Mouse (Mus musculus): ENCODE results near the gene Adap1.

The Adap1 gene

GRCm38 (mm10) chr5:139286142-139286941 is 39.1 kb downstream of the Adap1 start:
- no peak for DNase-seq (ENCODE audit: low spot score in 2 of 2)

DNA sequence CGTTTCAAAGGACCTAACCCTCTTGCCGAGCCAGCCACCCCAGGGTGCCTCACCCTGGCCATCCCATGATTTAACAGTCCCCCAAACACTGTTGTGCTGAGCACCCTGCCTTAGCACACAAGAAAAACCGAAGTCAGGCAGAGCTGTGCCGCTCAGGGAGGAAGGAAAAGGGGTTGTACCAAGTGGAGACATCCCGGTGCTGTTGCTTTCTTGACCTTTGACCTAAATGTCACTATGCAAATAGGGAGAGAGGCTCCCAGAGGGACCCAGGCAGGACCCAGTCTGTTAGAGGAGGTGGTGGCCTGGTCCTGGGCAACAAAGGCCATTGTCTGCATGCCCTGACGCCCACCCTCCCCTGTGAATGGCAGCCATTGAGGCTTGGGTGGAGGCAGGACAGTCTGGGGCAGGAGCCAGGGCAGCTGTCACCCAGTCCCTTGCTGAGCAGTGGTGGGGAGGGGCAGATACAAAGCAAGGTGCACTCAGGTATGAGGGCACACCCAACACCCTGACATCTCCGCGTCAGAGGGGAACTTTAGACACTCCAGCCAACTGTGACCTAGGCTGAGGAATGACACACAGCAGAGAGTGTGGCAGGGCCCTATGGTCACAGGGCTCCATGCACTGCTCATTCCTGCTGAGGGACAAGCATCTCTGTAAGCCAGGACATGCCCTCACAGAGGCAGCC is 39.9 kb downstream of the Adap1 start:
- peak in 1 of 2 experiments; percentile 37 for DNase-seq (ENCODE audit: low spot score in 2 of 2)

DNA sequence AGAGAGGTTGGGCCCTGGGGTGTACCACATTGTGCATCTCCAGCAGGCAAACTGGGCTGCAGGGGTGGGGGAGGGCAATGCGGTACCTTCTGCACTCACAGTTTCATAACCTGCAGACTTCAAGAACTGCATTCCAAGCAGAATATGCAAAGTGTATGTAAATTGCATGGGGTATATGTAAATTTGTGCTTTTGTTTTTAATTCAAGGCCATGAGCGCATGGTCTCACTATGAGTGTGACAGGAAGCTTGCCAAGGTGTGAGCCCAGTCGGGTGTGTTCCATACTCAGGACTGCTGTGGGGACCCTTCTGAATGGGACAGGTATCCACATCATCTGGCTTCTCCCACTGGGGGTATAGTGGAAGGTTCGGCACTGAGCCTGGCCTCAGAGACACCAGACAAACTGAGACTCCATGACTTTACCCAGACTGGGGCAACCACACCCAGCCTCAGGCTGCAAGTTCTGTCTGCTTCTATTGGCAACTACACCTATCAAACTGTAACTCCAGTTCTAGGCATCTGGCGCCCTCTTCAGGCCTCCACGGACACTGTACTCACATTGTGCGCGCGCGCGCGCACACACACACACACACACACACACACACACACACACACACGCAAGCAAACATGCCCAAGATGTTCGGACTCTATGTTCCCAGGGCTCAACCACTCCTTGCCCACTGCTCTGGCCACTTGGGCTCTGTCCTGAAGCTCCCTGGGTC is 41.8 kb downstream of the Adap1 start:
- no peak for DNase-seq (ENCODE audit: low spot score in 2 of 2)

GRCm38 (mm10) chr5:139282191-139282590 is 43.2 kb downstream of the Adap1 start:
- DNase-seq (ENCODE audit: low spot score in 2 of 2) = peak; percentile 78 to 84

- no peak for DNase-seq (ENCODE audit: low spot score in 2 of 2)
Measured at GRCm38 (mm10) chr5:139281373-139282112, 43.9 kb downstream of the Adap1 start.

DNA sequence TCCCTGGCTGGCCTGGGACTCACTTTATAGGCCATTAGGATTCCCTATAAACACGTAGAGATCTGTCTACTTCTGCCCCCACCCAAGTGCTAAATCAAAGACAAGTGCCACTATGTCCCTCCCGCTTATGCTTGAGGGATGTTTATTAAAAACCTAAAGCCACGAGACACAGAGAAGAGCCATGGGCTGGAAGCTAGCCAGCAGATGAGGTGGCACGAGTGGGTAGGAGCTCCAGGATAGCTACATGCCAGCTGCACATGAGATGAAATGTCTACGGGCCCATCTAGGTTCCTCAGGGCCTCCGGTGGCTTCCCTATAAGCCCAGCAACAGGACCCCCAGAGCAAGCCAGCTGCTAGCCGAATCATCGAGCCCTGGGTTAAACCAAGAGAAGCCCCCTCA is 48.1 kb downstream of the Adap1 start:
- DNase-seq (ENCODE audit: low spot score in 2 of 2) = no peak

GRCm38 (mm10) chr5:139271994-139272554 is 53.3 kb downstream of the Adap1 start:
- no peak for DNase-seq (ENCODE audit: low spot score in 2 of 2)

DNA sequence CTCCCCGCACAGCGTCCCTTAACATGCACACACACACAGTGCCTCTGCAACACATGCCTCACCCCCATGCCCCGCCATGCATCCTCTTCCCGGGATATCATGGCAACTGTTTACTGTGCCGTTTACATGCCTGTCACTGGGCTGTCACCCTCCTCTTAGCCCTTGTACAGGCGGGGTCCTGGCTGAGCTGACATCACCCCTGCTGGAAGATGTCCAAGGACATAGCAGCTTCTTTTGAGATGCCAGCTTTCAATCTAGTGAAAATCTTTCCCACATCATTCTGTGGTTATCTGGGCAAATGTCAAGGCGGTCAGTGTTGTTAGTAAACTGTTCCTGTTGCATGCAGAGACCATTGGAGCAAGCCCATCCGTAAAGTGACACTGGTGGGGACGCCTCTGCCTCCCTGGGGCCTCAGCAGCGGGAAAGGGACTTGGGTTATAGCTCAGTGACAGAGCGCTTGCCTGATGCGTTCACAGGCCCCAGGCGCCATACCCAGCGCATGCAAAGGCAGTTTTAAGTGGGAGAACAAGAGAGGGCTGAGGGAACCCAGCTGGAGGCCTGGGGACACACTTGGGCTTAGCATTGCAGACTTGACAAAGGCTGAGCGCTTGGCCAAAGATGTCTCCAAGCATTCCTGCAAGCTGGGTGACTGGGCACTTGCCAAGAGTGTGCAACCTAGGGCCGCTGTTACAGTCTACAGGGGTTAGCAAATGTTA is 54.5 kb downstream of the Adap1 start:
- DNase-seq (ENCODE audit: low spot score in 2 of 2) = no peak

GRCm38 (mm10) chr5:139267661-139268060 is 57.8 kb downstream of the Adap1 start:
- DNase-seq (ENCODE audit: low spot score in 2 of 2) = no peak

GRCm38 (mm10) chr5:139261403-139261802 is 64.0 kb downstream of the Adap1 start:
- no peak for DNase-seq (ENCODE audit: low spot score in 2 of 2)

DNA sequence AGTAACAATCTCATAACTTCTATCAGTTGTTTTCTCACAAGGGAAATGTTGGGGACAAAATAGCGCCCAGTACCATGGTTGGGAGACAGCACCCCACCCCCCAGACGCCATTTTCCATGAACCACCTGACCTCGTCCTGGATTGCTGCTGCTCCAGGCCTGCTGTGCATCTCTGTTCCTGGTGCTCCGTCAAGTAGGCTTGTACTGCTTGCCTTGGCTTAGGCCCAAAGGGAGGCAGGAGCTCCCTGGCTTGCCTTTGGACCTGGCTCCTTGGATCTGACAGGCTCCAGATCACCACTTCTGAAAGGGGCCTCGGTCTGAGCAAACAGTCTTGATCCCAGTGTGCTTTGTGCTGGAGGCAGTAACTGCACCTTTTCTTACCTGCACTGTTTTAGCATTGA is 65.6 kb downstream of the Adap1 start:
- no peak for DNase-seq (ENCODE audit: low spot score in 2 of 2)

- no peak for DNase-seq (ENCODE audit: low spot score in 2 of 2)
Measured at GRCm38 (mm10) chr5:139258371-139259035, 66.9 kb downstream of the Adap1 start.

DNA sequence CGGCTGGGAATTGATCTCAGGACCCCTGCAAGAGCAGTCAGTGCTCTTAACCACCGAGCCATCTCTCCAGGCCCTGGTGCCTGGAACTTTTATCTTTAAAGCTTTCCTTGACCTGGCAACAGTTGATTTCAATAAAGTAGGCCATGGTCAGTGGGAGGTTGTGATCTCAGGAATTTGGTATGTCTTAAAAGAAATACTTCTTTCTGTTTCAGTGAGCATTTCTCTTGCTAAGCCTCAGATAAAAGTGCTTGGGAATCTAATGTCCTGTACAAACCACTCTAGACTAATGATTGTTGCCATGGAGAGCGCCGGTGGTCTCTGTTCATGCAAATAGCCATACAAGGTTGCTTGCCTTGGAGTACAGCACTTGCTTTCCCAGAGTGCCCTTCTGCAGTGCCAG is 67.6 kb downstream of the Adap1 start:
- no peak for DNase-seq (ENCODE audit: low spot score in 2 of 2)

GRCm38 (mm10) chr5:139257265-139257664 is 68.2 kb downstream of the Adap1 start:
- DNase-seq (ENCODE audit: low spot score in 2 of 2) = no peak

DNA sequence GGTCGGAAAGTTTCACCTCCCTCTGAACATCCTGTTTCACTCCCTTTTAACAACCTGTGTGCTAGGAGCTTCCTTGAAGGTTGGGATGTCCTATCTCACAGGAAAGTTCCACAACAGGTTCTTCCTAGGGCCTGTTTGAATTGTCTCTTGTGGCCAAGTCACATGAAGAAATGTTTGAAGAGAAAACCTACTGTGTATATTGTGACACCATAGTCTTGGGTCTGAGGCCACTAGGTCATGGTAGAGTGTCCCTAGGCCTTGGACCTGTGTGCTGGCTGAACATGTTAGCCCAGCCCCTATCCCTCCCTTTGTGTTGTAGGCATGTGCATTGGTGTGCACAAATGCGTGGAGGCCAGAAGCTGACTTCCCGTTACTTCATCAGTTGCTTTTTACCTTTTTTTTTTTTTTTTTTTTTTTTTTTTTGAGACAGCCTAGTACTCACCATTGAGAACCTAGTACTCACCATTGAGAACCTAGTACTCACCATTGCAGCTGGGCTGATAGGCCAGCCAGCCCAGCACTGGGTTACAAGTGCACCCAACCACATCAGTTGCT is 69.1 kb downstream of the Adap1 start:
- DNase-seq (ENCODE audit: low spot score in 2 of 2) = no peak

DNA sequence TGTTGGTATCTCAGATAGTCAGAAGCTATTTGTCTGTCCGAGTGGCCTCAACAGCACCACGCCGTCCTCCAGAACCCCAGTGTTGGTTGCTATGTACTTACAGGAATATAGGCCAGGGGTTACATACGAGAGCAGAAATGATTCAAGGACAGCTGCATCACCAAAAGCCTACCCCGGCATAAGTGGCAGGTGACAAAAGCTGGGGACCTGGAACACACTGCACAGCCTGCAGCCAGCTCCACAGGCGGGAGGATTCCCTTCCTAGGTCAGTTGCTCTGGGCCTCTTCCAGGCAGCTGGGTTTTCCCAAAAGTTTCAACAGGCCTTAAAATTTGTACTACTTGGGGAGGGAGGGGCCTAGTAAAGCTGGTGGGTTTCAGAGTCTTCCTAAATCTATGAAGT is 69.6 kb downstream of the Adap1 start:
- DNase-seq (ENCODE audit: low spot score in 2 of 2) = no peak

GRCm38 (mm10) chr5:139254938-139255337 is 70.5 kb downstream of the Adap1 start:
- DNase-seq (ENCODE audit: low spot score in 2 of 2) = no peak

DNA sequence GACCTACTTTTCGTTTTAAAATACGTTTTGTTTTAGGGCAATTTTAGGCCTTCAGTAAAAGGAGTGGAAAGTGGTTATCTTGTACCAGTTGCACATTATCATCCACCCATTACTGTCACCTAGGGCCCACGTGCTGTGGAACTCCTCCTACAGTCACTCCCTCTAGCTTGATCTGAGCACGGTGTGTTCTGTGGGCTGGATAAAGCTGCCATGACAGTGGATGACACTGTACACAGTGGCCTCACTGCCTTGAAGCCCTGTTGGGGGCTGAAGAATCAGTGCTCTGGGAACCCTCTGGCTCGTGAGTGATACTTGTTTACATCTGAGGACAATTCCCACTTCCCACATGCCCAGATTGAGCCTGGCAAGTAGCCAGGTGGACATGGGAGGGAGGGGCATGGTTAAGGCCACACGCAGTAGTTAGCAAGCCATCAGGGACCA is 72.1 kb downstream of the Adap1 start:
- DNase-seq (ENCODE audit: low spot score in 2 of 2) = peak; percentile 26 to 32

- DNase-seq (ENCODE audit: low spot score in 2 of 2) = peak in 1 of 2 experiments; percentile 30
Measured at GRCm38 (mm10) chr5:139252910-139253245, 72.5 kb downstream of the Adap1 start.

Measured in natural killer cell, adult 2 months (primary cell).